Mouse (Mus musculus) adipocyte (in vitro differentiated cells): ENCODE results near the gene Kras.

Experiments used
- DNase-seq: peaks from one replicate; pipeline ENCODE4 v3.0.0-alpha.2; 2016; ENCODE audit warnings: low spot score

Gene Kras

GRCm38 (mm10) chr6:145249291-145250184 is 501 bp downstream of the Kras start:
- DNase-seq, result peak; percentile 28

GRCm38 (mm10) chr6:145247886-145248285 is 2.2 kb downstream of the Kras start:
- DNase-seq, result no peak

- DNase-seq, result no peak
Observed at GRCm38 (mm10) chr6:145246841-145247240, 3.2 kb downstream of the Kras start.

- DNase-seq, result peak; percentile 58
Observed at GRCm38 (mm10) chr6:145242521-145242920, 7.5 kb downstream of the Kras start.

GRCm38 (mm10) chr6:145240285-145240684 is 9.8 kb downstream of the Kras start:
- DNase-seq, result no peak

GRCm38 (mm10) chr6:145237148-145237547 is 12.9 kb downstream of the Kras start:
- DNase-seq, result no peak

GRCm38 (mm10) chr6:145235367-145235766 is 14.7 kb downstream of the Kras start:
- no peak for DNase-seq

- no peak for DNase-seq
Observed at GRCm38 (mm10) chr6:145234391-145234790, 15.6 kb downstream of the Kras start.

GRCm38 (mm10) chr6:145226296-145226695 is 23.7 kb downstream of the Kras start:
- peak; percentile 47 for DNase-seq

GRCm38 (mm10) chr6:145224246-145224645 is 25.8 kb downstream of the Kras start:
- DNase-seq, result no peak

- no peak for DNase-seq
Observed at GRCm38 (mm10) chr6:145215826-145216225, 34.2 kb downstream of the Kras start.

GRCm38 (mm10) chr6:145213916-145214315 is 36.1 kb downstream of the Kras start:
- no peak for DNase-seq

GRCm38 (mm10) chr6:145211376-145212305 is 38.4 kb downstream of the Kras start:
- DNase-seq, result peak; percentile 73

- peak; percentile 100 for DNase-seq
Observed at GRCm38 (mm10) chr6:145210816-145211338, 39.2 kb downstream of the Kras start, which contains the start of the genes Casc1 and Etfrf1. Gene Casc1 (minus strand): TSS chr6:145211005. Gene Etfrf1 (plus strand): TSS chr6:145211134.

- DNase-seq, result no peak
Observed at GRCm38 (mm10) chr6:145210056-145210680, 39.9 kb downstream of the Kras start.

GRCm38 (mm10) chr6:145205142-145205541 is 44.9 kb downstream of the Kras start:
- no peak for DNase-seq

GRCm38 (mm10) chr6:145204440-145204839 is 45.6 kb downstream of the Kras start:
- no peak for DNase-seq

- DNase-seq, result no peak
Observed at GRCm38 (mm10) chr6:145202432-145203125, 47.5 kb downstream of the Kras start.

- DNase-seq, result no peak
Observed at GRCm38 (mm10) chr6:145197949-145198686, 51.9 kb downstream of the Kras start.

- no peak for DNase-seq
Observed at GRCm38 (mm10) chr6:145193446-145193845, 56.6 kb downstream of the Kras start.
